Mouse (Mus musculus): ENCODE measurements around the gene D430041D05Rik. TPM values are rescaled to one million over a fixed set of nuclear protein-coding genes. Genes with fewer than 3 reads are reported as not detected.

The D430041D05Rik gene
- polyA plus RNA-seq (2012; rRNA removed): 0.41 and 0.73 TPM in 2 replicates

DNA sequence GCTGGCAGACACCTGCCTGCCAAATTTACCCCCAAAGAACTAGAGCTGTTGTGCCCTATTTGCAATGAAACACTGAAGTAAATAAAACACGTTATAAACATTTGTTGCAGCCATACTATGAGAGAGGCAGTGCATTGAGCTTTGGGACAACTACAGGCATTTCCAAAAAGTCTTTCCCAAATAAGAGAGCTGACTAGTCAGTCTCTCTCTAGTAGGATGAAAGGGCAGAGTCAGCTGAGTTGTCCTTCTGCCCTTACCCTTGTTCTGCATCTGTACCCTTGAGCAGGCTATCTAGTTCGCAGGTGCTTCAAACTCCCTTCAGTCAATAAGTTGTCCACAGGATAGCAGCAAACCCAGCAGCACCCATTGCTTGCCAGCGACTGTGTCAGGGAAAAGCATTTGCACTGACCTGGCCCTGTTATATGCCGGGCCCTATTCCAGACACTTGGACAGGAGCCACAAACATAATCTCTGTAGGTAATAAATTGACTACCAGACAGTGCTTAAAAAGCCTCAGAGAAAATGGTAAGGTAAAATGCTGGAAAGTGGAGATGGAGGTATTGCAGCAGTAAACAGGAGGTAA is at the start of gene D430041D05Rik:
TSS of gene D430041D05Rik (minus strand) at position 51 of the 583 bp plus-strand sequence.

GRCm38 (mm10) chr2:104122505-104123378 is 288.1 kb downstream of the D430041D05Rik start, which contains the start of gene A930018P22Rik:
Gene A930018P22Rik (plus strand): TSS chr2:104122769.

DNA sequence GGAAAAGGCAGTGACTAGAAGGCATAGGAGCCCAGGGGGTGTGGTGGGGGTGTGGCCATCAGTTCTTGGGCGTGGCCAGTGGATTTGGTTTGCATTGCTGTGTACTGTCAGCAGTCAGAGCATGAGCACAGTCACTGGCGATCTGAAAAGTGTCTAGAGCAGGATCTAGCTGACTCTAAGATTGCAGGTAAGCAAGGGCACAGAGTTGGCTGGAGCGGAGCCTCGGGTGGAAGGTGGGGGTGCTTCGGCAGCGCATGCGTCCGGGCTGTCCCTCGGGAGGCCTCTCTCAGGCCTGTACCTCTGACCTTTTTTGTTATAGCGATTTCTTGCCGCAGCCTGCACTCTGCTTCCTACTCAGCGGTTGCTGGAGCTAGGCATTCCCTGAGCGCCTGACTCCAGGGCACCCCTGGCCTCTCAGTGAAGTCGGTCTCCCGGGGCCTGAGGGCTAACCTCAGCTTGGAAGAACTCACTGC is 315.0 kb downstream of the D430041D05Rik start, which contains the start of gene Cd59a:
TSS of gene Cd59a (plus strand) at position 61 of the 473 bp plus-strand sequence.

Other genes with a start within 250 kb of the D430041D05Rik start
- gene Hipk3, start 83.4 kb upstream of the D430041D05Rik start, polyA plus RNA-seq (2012; rRNA removed): 38.9 and 47.5 TPM in 2 replicates
- gene Cstf3, start 179.5 kb upstream of the D430041D05Rik start, polyA plus RNA-seq (2012; rRNA removed): 3.4 and 4.2 TPM in 2 replicates